Mouse (Mus musculus) myocyte (in vitro differentiated cells): ENCODE measurements at regions not wholly inside any gene's neighbourhood (a gene's known extent, or its start where the extent isn't known, plus 50 kb on each side); places are given as distances from the start of the nearest gene placed in this dataset.

ENCODE experiments used
- H3K27me3 ChIP-seq: one replicate; pipeline ENCODE4 v1.6.1; 2011; ENCODE audit not compliant: control insufficient read depth, insufficient read depth, insufficient read length
- H3K36me3 ChIP-seq: one replicate; pipeline ENCODE4 v1.6.1; 2011; ENCODE audit not compliant: control insufficient read depth, insufficient read depth
- H3K4me2 ChIP-seq: one replicate; pipeline ENCODE4 v1.6.1; 2011; ENCODE audit warnings: low read depth, control low read depth
- H3K4me3 ChIP-seq: one replicate; pipeline ENCODE4 v1.5.1; 2011; ENCODE audit warnings: mild to moderate bottlenecking, control low read depth, moderate library complexity
- H3K79me2 ChIP-seq: one replicate; pipeline ENCODE4 v1.6.1; 2011; ENCODE audit not compliant: control insufficient read depth, insufficient read depth
- H3ac ChIP-seq: one replicate; pipeline ENCODE4 v1.6.1; 2011; ENCODE audit not compliant: control insufficient read depth, insufficient read length
- CEBPB ChIP-seq: IDR thresholded peaks from 2 replicates; pipeline ENCODE4 v1.6.1; 2011; ENCODE audit warnings: mild to moderate bottlenecking, moderate library complexity; ENCODE audit not compliant: poor library complexity, insufficient read depth, severe bottlenecking
- E2F4 ChIP-seq: IDR thresholded peaks from one replicate; pipeline ENCODE4 v1.6.1; 2011; ENCODE audit warnings: mild to moderate bottlenecking, control low read depth, moderate library complexity; ENCODE audit not compliant: insufficient read depth
- MAX ChIP-seq: IDR thresholded peaks from one replicate; pipeline ENCODE4 v1.6.1; 2011; ENCODE audit warnings: low read depth, mild to moderate bottlenecking, control low read depth
- MYOD1 ChIP-seq, 3 experiments: IDR thresholded peaks; one replicate each; pipeline ENCODE4 v1.6.1; 2011; ENCODE audit warnings: control low read depth in 2 of 3, low read depth in 2 of 3, mild to moderate bottlenecking in 2 of 3, moderate library complexity in 1 of 3; ENCODE audit not compliant: insufficient read length in 2 of 3, control insufficient read depth in 1 of 3
- MYOG ChIP-seq, 3 experiments: IDR thresholded peaks; one replicate each; pipeline ENCODE4 v1.6.1; 2011; ENCODE audit warnings: control low read depth in 2 of 3, low read depth in 2 of 3, mild to moderate bottlenecking in 2 of 3; ENCODE audit not compliant: insufficient read length in 2 of 3, control insufficient read depth in 1 of 3, insufficient read depth in 1 of 3
- POLR2A ChIP-seq: IDR thresholded peaks from one replicate; pipeline ENCODE4 v1.6.1; 2011; ENCODE audit warnings: low read depth, mild to moderate bottlenecking, control low read depth, moderate library complexity; ENCODE audit not compliant: insufficient read length
- POLR2AphosphoS2 ChIP-seq: IDR thresholded peaks from one replicate; pipeline ENCODE4 v1.6.1; 2011; ENCODE audit warnings: low read depth, control low read depth; ENCODE audit not compliant: insufficient read length
- REST ChIP-seq: IDR thresholded peaks from one replicate; pipeline ENCODE4 v1.6.1; 2011; ENCODE audit warnings: mild to moderate bottlenecking, control low read depth, moderate library complexity; ENCODE audit not compliant: insufficient read depth, insufficient read length
- SRF ChIP-seq: IDR thresholded peaks from one replicate; pipeline ENCODE4 v1.6.1; 2011; ENCODE audit warnings: low read depth; ENCODE audit not compliant: control insufficient read depth, insufficient read length
- TCF12 ChIP-seq: IDR thresholded peaks from one replicate; pipeline ENCODE4 v1.6.1; 2011; ENCODE audit warnings: mild to moderate bottlenecking, control low read depth; ENCODE audit not compliant: poor library complexity, insufficient read depth, severe bottlenecking
- TCF3 ChIP-seq: IDR thresholded peaks from one replicate; pipeline ENCODE4 v1.6.1; 2011; ENCODE audit warnings: low read depth, control low read depth; ENCODE audit not compliant: insufficient read length
- USF1 ChIP-seq: IDR thresholded peaks from one replicate; pipeline ENCODE4 v1.6.1; 2011; ENCODE audit warnings: low read depth, mild to moderate bottlenecking, control low read depth, moderate library complexity

- Histone ChIP-seq H3K4me2 (no peak overlapping the region), H3ac (no peak overlapping the region), H3K4me3 (no peak overlapping the region), H3K27me3 (no peaks in the 10 kb centered on the region), H3K36me3 (no peaks in the 10 kb centered on the region), H3K79me2 (no peaks in the 10 kb centered on the region)
- TF ChIP-seq POLR2A (no peak), MYOD1 (IDR thresholded peaks at IDR 0.05; ENCODE audit: control insufficient read depth in 1 of 3, insufficient read length in 2 of 3, low read depth in 2 of 3) (no peak)
These were observed 74.2 kb upstream of the Ralgps2 start for GRCm38 (mm10) chr1:157013669-157014048.

GRCm38 (mm10) chr1:157012950-157013668 lies 73.7 kb upstream of the Ralgps2 start:
- Histone ChIP-seq H3K36me3 (no peaks in the 10 kb centered on the region), H3K4me3 (no peak overlapping the region), H3K4me2 (no peak overlapping the region), H3K79me2 (no peaks in the 10 kb centered on the region), H3ac (no peak overlapping the region), H3K27me3 (no peaks in the 10 kb centered on the region)
- peak; percentile 93 for TF ChIP-seq CEBPB
- no peak for TF ChIP-seq TCF12

GRCm38 (mm10) chr1:157011226-157011625 lies 71.8 kb upstream of the Ralgps2 start:
- TF ChIP-seq POLR2A (no peak), MAX (no peak), MYOG (IDR thresholded peaks at IDR 0.05; ENCODE audit: control insufficient read depth in 1 of 3, insufficient read depth in 1 of 3, insufficient read length in 2 of 3, low read depth in 2 of 3) (no peak), REST (no peak), USF1 (no peak), MYOD1 (IDR thresholded peaks at IDR 0.05; ENCODE audit: control insufficient read depth in 1 of 3, insufficient read length in 2 of 3, low read depth in 2 of 3) (no peak), POLR2AphosphoS2 (no peak), TCF3 (no peak), E2F4 (no peak), TCF12 (no peak), CEBPB (no peak), SRF (no peak)
- H3K36me3 ChIP-seq = no peaks in the 10 kb centered on the region
- no peak overlapping the region for H3K4me3 ChIP-seq
- H3K4me2 ChIP-seq = no peak overlapping the region
- no peaks in the 10 kb centered on the region for H3K79me2 ChIP-seq
- no peaks in the 10 kb centered on the region for H3K27me3 ChIP-seq
- no peak overlapping the region for H3ac ChIP-seq

- Histone ChIP-seq H3K36me3 (no peaks in the 10 kb centered on the region), H3K4me3 (no peak overlapping the region), H3K4me2 (no peak overlapping the region), H3K27me3 (no peaks in the 10 kb centered on the region), H3K79me2 (no peaks in the 10 kb centered on the region), H3ac (no peak overlapping the region)
- no peak for TF ChIP-seq TCF12
- no peak for TF ChIP-seq MYOD1 (IDR thresholded peaks at IDR 0.05; ENCODE audit: control insufficient read depth in 1 of 3, insufficient read length in 2 of 3, low read depth in 2 of 3)
- TF ChIP-seq POLR2A = no peak
- TF ChIP-seq MYOG (IDR thresholded peaks at IDR 0.05; ENCODE audit: control insufficient read depth in 1 of 3, insufficient read depth in 1 of 3, insufficient read length in 2 of 3, low read depth in 2 of 3) = no peak
- no peak for TF ChIP-seq CEBPB
- no peak for TF ChIP-seq REST
- TF ChIP-seq E2F4 = no peak
- TF ChIP-seq USF1 = no peak
- no peak for TF ChIP-seq SRF
- no peak for TF ChIP-seq TCF3
- no peak for TF ChIP-seq MAX
These were observed 70.0 kb upstream of the Ralgps2 start for GRCm38 (mm10) chr1:157009427-157009826.

- Histone ChIP-seq H3K27me3 (no peaks in the 10 kb centered on the region), H3K36me3 (no peaks in the 10 kb centered on the region), H3K79me2 (no peaks in the 10 kb centered on the region), H3K4me2 (no peak overlapping the region), H3K4me3 (no peak overlapping the region), H3ac (no peak overlapping the region)
- TF ChIP-seq MYOG (IDR thresholded peaks at IDR 0.05; ENCODE audit: control insufficient read depth in 1 of 3, insufficient read depth in 1 of 3, insufficient read length in 2 of 3, low read depth in 2 of 3) (peak in 2 of 3 experiments; percentile 32 to 56), REST (no peak), USF1 (no peak), POLR2A (no peak), MYOD1 (IDR thresholded peaks at IDR 0.05; ENCODE audit: control insufficient read depth in 1 of 3, insufficient read length in 2 of 3, low read depth in 2 of 3) (peak in 1 of 3 experiments; percentile 52), POLR2AphosphoS2 (no peak), TCF3 (peak; percentile 28), TCF12 (no peak)
These were observed 68.7 kb upstream of the Ralgps2 start for GRCm38 (mm10) chr1:157007891-157008730.
